Mouse (Mus musculus) kidney, adult 8-10 months (tissue): Measurements from ENCODE around the gene Fastkd5.
A peak's percentile ranks its signal among the peaks of the same experiment; 100 is the strongest.
"Not testable (repeated sequence)": the region's sequence is repeated elsewhere in the genome, so short reads cannot be mapped to it uniquely, and the experiment has no call there.

Experiments used
- DNase-seq, 2 experiments: peaks; one replicate each; pipeline ENCODE4 v3.0.0; 2022

The Fastkd5 gene

DNA sequence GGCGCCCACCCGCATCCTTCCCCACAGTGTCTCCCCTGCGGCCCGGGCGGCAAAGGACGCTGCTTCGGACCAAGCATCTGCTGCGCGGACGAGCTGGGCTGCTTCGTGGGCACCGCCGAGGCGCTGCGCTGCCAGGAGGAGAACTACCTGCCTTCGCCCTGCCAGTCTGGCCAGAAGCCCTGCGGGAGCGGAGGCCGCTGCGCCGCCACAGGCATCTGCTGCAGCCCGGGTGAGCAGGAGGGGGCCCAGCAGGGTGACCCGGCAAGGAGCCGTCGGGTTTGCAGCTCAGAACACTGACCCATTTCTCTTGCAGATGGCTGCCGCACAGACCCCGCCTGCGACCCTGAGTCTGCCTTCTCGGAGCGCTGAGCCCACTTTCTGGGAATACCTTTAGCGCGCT lies 53.3 kb downstream of the Fastkd5 start:
- not testable (repeated sequence) for DNase-seq

DNA sequence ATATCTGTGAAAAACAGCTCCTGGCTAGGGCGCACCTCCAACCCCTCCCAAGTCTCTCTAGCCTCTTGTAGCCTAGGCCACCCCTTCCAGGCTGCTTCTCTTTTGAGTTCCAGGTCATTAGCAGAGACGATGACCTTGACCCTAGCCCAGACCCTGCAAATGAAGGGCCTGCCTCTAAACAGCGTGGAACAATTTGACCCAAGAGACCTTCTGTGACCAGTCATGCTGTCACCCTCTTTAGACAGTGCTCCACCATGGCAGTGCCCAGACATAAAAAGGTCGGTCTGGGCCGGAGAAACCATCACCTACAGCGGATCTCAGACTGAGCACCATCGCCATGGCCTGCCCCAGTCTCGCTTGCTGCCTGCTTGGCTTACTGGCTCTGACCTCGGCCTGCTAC lies 54.0 kb downstream of the Fastkd5 start, which contains the start of gene Oxt:
TSS of gene Oxt (plus strand) at position 301 of the 400 bp plus-strand sequence.
- DNase-seq, result no peak

DNA sequence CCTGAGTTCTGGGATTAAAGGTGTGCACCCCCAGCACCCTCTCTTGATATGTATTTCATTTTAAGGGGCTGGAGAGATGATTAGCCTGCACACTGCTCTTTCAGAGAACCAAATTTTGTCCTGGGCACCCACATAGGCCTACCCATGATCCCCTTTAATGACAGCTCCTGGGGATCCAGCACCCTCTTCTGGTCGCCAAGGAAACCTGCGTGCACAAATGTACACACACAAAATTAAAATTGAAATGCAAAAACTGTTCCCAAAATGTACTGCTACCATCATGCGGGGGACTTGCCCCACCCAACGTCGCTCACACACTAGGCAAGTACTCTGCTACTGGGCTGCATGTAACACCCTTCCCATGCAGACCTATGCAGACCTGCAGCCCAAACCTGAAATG lies 54.9 kb downstream of the Fastkd5 start:
- DNase-seq, result no peak

DNA sequence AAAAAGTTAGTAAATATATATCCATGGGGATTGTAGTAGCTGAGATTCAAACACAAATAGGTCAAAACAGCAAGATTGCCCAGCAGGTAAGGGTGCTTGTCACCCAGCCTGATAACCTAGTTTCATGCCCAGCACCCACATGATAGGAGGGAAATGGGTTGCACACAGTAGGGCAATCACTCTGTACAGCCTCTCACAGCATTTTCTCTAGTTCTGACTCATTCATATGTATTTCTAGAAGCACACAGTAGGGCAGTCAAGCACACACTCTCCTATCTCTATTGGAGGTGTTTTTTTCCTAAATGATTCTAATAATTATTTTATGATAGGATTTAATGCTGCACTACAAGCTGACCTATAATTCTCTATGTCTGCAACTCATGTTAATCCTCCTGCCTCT lies 59.9 kb downstream of the Fastkd5 start:
- DNase-seq, result no peak

DNA sequence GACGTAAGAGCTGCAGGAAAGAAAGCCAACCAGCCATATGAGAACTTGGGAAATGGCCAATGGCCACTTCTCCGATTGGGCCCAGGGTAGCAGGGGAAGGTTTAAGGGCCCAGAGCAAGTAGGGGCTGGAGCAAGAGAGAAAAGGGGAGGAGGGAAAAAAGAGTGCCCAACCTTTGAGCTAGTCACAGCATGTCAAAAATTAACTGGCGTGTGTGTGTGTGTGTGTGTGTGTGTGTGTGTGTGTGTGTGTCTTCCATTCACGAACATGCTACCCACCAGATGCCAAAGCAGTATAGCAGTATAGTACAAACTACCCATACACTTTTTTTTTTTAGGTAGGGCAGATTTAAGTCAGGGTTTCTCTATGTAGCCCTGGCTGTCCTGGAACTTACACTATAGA lies 60.9 kb downstream of the Fastkd5 start:
- DNase-seq, result peak; percentile 30 to 45

DNA sequence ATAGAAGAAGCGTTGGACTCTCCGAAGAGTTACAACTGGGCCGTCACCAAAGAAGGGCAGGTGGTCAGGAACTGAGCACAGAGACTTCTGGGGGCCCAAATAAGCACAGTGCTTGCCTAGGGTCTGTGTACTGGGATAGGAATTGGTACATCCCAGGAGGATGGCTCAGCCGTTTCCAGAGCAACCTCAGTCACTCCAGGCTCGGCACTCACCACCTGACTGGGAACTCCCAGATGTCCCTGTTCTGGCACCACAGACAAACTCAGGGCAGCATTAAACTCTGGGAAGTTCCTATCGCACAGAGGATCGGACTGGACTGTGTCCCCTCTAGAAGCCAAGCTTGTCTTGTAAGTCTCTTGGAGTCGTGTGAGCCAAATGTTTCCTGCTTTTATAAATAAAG lies 64.8 kb downstream of the Fastkd5 start:
- no peak for DNase-seq

DNA sequence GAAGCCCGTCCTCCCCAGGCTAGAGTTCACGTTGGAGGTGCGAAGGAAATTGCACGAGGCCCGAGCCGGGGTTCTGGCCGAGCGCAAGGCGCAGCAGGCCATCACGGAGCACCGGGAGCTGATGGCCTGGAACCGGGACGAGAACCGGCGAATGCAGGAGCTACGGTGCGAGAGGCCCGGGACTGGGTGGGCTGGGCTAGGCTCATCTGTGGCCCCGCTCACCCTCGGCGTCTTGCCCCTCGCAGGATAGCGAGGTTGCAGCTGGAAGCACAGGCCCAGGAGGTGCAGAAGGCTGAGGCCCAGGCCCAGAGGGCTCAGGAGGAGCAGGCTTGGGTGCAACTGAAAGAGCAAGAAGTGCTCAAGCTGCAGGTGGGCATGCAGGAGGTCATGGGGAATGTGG lies 65.8 kb downstream of the Fastkd5 start:
- peak in 1 of 2 experiments; percentile 33 for DNase-seq
